Mouse (Mus musculus) adrenal gland, postnatal 14 days (tissue): Measurements from ENCODE around the gene 4930512M02Rik. TPM values are rescaled to one million over a fixed set of nuclear protein-coding genes. Genes with fewer than 3 reads are reported as not detected.

ENCODE experiments used
- DNase-seq: peaks from one replicate; pipeline ENCODE4 v3.0.0; 2021; ENCODE audit warnings: mixed read lengths
- total RNA-seq: library from RNA; stranded (reverse); gene quantifications from 2 replicates; pipeline ENCODE4 v1.2.3, GENCODE M21; 2021

The 4930512M02Rik gene
- total RNA-seq, 1 experiment from 2014 or later, result not detected

DNA sequence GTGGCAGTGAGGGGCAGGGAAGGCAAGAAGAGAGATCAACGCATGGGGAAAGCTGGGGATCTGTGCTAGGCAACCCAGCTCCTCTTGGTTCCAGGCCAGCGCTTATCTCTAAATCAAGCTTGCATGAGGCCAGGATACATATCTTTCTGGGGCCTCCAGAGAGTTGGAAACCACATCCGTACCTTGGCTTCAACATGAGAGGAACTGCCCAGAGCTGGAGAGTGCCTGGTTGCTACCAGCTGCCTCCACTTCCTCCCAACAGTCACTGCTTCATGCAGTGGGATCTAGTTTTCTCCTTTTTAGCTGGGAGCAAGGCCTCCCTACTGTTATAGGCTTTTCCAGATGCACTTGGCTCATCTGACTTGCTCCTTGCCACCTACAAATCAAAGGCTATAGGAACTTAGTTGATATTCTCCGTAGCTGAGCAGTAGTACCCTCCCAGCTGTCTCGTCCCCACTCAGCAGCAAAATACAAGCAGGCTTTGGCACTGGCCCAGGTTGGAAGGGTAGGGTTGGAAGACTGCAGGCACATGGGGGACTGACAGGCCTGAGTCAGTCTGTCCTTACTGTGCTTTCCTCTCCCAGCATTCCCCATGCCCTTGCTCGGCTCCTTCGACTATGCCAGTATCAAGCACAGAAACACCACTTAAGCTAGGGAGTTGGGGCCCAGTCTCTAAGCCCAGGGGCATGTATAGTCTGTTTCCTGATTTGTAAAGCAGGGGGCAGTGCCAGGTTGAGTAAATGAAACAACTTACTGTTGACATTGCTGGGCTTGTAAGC lies 63.2 kb downstream of the 4930512M02Rik start:
- DNase-seq, result peak; percentile 13

DNA sequence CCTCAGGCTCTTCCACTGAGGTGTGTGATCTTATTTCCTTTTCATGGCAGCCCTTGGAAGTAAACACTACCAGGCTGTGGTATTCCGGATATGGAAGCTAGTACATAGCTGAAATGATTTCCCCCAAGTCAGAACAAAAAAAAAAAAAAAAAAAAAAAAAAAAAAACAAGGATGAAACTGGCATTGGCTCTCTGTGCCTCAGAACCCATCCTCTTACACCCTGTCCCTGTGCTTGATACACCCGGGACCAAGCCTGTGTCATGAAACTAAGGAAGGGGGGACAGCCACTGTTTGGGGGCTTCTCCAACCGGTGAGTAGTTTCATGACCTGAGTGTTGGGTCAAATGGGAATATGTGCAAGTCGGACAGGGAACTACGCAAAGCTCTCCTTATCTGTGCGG lies 66.5 kb downstream of the 4930512M02Rik start:
- no peak for DNase-seq

DNA sequence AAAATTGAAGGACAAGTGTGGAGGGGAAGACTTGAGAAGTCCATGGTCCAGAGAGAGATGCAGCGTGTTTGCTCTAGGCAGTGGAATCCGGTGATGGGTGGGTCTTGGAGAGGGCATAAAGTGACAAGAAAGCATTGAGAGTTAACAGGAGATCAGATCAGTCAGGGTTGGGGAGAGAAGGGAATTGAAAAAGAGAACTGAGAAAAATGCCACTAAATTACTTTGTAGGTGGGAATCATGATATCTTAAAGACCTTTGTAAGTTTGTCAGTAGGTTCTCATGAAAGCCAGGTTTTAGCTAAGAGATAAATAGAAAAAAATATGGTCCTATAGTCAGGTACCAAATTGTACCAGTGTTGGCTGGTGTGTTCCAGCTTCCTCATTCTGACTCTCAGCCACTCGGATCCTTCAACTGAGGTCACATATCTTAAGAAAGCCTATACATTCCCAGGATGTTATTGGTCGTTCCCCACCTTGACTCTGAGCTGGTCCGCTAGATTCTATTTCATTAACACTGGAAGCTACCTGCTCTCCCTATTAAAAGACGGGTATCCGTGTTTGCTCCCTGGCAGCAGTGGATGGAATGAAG lies 68.4 kb downstream of the 4930512M02Rik start:
- no peak for DNase-seq

GRCm38 (mm10) chr11:11558662-11559061 lies 69.0 kb downstream of the 4930512M02Rik start:
- DNase-seq, result no peak

- peak; percentile 67 for DNase-seq
Measured at GRCm38 (mm10) chr11:11557173-11557967, 70.3 kb downstream of the 4930512M02Rik start.

DNA sequence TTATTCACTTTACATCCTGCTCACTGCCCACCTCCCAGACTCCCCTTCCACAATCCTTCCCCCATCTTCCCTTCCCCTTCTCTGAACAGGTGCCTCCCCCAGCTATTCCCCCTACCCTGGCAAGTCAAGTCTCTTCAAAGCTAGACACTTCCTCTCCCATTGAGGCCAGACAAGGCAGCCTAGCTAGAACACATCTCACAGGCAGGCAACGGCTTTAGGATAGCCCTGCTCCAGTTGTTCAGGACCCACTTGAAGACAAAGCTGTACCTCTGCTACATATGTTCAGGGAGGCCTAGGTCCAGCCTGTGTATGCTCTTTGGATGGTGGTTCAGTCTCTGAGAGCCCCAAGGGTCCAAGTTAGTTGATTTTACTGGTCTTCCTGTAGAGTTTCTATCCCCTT lies 71.4 kb downstream of the 4930512M02Rik start:
- no peak for DNase-seq

DNA sequence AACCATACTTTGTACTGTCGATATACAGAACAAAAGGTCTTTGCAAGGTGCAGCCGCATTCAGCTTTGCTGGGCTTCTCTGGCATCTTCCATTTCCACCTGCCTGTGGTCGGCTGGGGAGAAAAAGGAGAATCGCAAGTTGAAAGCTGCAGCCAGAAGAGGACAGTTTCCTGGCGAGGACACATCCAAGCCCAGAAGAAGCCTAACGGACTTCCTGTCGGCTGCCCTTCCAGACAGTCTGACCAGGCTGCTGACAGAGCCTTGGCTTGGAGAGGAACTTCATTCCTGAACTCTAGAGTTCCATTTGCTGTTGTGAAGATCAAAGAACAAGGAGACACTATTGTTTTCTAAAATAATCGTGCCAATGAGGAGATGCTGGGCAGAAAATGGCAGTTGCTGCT lies 72.1 kb downstream of the 4930512M02Rik start:
- DNase-seq, result no peak

DNA sequence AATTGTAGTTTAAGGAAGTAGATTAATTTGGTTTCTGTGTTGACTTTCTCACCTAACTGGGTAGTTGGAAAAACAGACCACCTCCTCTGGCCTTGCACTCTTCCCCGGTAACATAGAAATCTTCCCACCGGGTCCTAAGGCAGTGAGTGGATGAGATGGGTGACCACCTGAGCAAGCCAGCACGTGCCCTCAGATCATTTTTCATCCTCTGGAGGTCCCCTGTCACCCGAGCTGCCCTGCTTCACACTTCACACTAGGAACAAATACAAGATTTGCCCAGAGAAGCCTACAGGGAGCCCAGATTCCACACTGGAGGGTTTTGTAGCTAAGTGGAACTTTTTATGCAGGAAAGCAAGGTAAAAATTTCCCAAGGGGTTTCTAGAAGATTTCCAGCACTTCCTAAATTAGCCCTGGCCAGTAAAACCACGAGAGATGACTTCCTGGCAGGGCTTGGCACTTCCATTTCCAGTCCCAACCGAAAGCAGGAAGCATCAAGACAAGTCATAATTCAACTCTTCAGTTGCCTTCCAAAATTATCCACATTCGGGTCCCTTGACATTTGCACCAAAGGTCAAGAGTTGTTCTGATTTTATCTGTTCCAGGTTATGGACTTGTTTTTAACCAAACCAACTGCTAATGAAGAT lies 79.9 kb downstream of the 4930512M02Rik start:
- no peak for DNase-seq

DNA sequence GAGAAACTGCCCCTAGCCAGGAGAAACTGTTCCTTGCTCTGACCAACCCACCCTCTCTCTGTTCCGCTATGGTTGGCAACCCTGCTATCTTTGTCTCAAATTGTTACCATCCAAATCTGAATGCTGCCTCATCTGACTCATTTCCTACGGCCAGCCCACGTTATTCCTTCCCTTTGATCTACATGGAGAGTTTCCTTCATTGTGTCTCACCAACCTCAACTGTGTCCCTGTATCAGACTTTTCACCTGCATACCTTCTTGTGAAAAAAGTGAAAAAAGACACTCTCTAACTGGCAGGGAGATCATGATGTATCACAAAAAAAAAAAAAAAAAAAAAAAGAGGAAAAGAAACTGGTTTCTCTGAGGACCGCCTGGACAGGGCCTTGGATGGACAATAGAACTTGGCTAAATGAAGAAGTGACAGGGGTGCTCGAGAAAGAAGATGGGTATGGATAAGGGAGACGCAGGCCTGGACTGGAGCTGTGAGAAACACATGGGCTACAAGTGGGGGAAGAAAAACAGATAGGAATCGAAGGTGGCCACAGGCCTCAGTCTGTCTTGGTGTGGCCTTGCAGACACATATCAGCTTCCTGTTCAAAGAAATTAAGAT lies 80.6 kb downstream of the 4930512M02Rik start:
- DNase-seq, result no peak

DNA sequence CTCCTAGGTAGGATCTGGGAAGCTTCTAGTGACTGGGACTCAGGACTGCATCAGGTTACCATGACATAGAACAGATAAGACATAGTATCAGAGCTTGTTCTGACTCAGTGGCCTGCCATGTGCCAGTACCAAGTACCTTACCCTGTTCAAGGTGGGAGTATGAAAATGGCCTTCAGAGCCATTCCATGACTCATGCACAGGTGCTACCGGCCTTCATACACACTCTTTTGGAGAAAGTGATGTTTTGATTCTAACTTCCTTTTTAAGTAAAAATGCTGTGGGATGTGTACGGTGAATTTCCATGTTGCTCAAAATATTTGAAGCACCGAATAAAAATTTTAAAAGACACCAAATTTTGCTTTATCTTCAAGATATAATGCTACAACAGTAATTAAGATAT lies 81.7 kb downstream of the 4930512M02Rik start:
- no peak for DNase-seq

Other genes with a start within 250 kb of the 4930512M02Rik start
- gene Spata48, start 165.7 kb downstream of the 4930512M02Rik start, total RNA-seq, result 0.86 and 0.96 TPM in 2 replicates
- 0.48 and 0.68 TPM in 2 replicates for gene Zpbp, start 165.4 kb downstream of the 4930512M02Rik start, total RNA-seq
- 6.3 and 23.4 TPM in 2 replicates for gene Ikzf1, start 57.2 kb upstream of the 4930512M02Rik start, total RNA-seq
- 8.0 and 9.2 TPM in 2 replicates for gene Fignl1, start 181.1 kb upstream of the 4930512M02Rik start, total RNA-seq